Comparison of ENCODE assay signal across 16 mouse cellular contexts in the genomic region with DNA sequence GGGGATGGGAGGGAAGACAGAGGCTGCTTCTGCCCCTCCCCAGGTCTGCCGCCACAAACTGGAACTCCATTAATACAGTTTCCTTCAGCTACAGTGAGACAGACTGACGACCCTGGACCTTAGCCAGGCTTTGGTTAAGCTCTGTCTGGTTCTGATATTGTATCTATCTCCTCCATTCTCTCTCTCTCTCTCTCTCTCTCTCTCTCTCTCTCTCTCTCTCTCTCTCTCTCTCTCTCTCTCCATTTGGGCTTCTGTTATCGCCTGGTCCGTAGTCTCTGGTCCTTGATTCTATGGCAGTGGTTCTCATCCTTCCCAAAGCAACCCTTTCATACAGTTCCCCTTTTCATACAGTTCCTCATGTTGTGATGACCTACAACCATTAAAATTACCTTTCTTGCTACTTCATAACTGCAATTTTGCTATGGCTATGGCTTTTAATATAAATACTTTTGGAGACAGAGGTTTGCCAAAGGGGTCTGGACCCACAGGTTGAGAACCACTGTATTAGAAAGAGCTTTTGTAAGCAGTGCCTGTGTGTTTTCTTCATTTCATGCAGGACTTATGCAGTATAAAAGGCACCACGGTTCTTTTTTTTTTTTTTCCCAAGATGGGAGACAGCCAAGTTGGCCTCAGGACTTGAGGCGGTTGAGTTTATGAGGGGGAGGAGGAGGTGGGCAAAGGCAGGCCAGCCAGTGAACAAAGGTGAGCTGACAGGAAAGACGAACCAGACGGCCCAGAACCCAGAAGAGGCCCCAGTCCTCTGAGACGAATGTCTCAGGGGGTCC. TPM values are rescaled to one million over a fixed set of nuclear protein-coding genes. Genes with fewer than 3 reads are reported as not detected.
DNase-seq lines count a peak whose midpoint lies in the region; ATAC-seq and TF ChIP-seq lines count a peak whose summit lies in the region.
"Had no signal": no experiment of that assay in that cellular context is flagged by ENCODE, and none has a peak within 500 bp of the region (broad histone marks: within the 10 kb centered on the region; RNA-seq: fewer than 3 reads in every experiment).

No protein-coding gene starts in this region.

- no peak overlapping the region for H3K4me2 ChIP-seq in intestine, embryonic 14.5 days (ENCODE audit: low read length)
- H3K4me2 ChIP-seq in intestine, postnatal 0 days (replicated peaks; ENCODE audit: low read depth), result no peak overlapping the region
- H3K4me2 ChIP-seq in embryonic facial prominence, embryonic 13.5 days, result no peak overlapping the region
- H3K4me2 ChIP-seq in liver, embryonic 13.5 days, result peak overlapping the region; percentile 44
- H3K4me2 ChIP-seq: heart, embryonic 15.5 days; limb, embryonic 12.5 days had no signal

- DNase-seq in intestine, embryonic 14.5 days (ENCODE audit: low spot score), result no peak
- DNase-seq in MEL (ENCODE audit: low read depth, low spot score), result peak; percentile 93
- DNase-seq in liver, embryonic 13.5 days, result no peak
- no peak for DNase-seq in right cerebral cortex, postnatal 36 days (ENCODE audit: low spot score in 2 of 2)
- no peak for DNase-seq in kidney, postnatal 36 days
- DNase-seq in urinary bladder, postnatal 36 days (ENCODE audit: low spot score in 2 of 2), result no peak
- DNase-seq: cerebellum, postnatal 14 days; forebrain, postnatal 0 days; kidney, postnatal 10 days; lung, postnatal 14 days had no signal

- no peaks in the 10 kb centered on the region for H3K36me3 ChIP-seq in intestine, embryonic 14.5 days (ENCODE audit: control insufficient read depth, insufficient read depth, low read length)
- H3K36me3 ChIP-seq in intestine, postnatal 0 days (ENCODE audit: control insufficient read depth, insufficient read depth), result no peaks in the 10 kb centered on the region
- H3K36me3 ChIP-seq in MEL (ENCODE audit: control insufficient read depth in 1 of 2, insufficient read depth in 2 of 2, low read length in 2 of 2), result peaks cover 0 to 31% of the 10 kb centered on the region in 2 experiments; a peak in 2 of 4 replicates
- H3K36me3 ChIP-seq in embryonic facial prominence, embryonic 13.5 days, result no peaks in the 10 kb centered on the region
- no peaks in the 10 kb centered on the region for H3K36me3 ChIP-seq in liver, embryonic 13.5 days
- H3K36me3 ChIP-seq: heart, embryonic 15.5 days; limb, embryonic 12.5 days had no signal

- no peak for TF ChIP-seq POLR2A in MEL (IDR thresholded peaks at IDR 0.05; ENCODE audit: control insufficient read depth in 1 of 2, insufficient read depth in 1 of 2, low read depth in 1 of 2, low read length in 2 of 2, poor library complexity in 1 of 2)

- no peak overlapping the region for H3K9ac ChIP-seq in intestine, embryonic 14.5 days (ENCODE audit: low read length)
- H3K9ac ChIP-seq in intestine, postnatal 0 days (ENCODE audit: low read depth, low read length), result no peak overlapping the region
- peak overlapping the region; percentile 60 for H3K9ac ChIP-seq in MEL (ENCODE audit: control insufficient read depth, low read depth, low read length, poor library complexity, severe bottlenecking)
- H3K9ac ChIP-seq in embryonic facial prominence, embryonic 13.5 days, result no peak overlapping the region
- peak overlapping the region; percentile 15; the same call in 1 of the 2 replicates for H3K9ac ChIP-seq in liver, embryonic 13.5 days
- H3K9ac ChIP-seq: forebrain, postnatal 0 days; heart, embryonic 15.5 days; limb, embryonic 12.5 days had no signal

- H3K4me3 ChIP-seq in intestine, embryonic 14.5 days (ENCODE audit: low read depth, low read length), result no peak overlapping the region
- H3K4me3 ChIP-seq in intestine, postnatal 0 days (ENCODE audit: low read depth, low read length), result no peak overlapping the region
- H3K4me3 ChIP-seq in MEL (ENCODE audit: control insufficient read depth in 1 of 2, insufficient read depth in 1 of 2, low read depth in 2 of 2, low read length in 2 of 2), result peak overlapping the region; percentile 30 to 50
- H3K4me3 ChIP-seq in embryonic facial prominence, embryonic 13.5 days, result no peak overlapping the region
- no peak overlapping the region for H3K4me3 ChIP-seq in liver, embryonic 13.5 days (replicated peaks)
- H3K4me3 ChIP-seq: heart, embryonic 15.5 days; limb, embryonic 12.5 days had no signal

- TF ChIP-seq EP300 in MEL (IDR thresholded peaks at IDR 0.05; ENCODE audit: low read depth in 1 of 2, low read length in 2 of 2), result peak; percentile 98

- ATAC-seq in intestine, embryonic 14.5 days (replicated peaks; ENCODE audit: low FRiP score, low TSS enrichment, low read depth), result no peak
- ATAC-seq in intestine, postnatal 0 days, result no peak
- no peak for ATAC-seq in embryonic facial prominence, embryonic 13.5 days (ENCODE audit: insufficient number of reproducible peaks, insufficient read depth, low FRiP score, low TSS enrichment, low read depth)
- ATAC-seq in liver, embryonic 13.5 days (ENCODE audit: low read depth), result peak; percentile 38
- ATAC-seq: inflammation-experienced regulatory T-cells, adult 6 months; Patski had no signal

- no peaks in the 10 kb centered on the region for H3K9me3 ChIP-seq in intestine, embryonic 14.5 days (ENCODE audit: control insufficient read depth, low read length)
- no peaks in the 10 kb centered on the region for H3K9me3 ChIP-seq in intestine, postnatal 0 days (ENCODE audit: control insufficient read depth)
- no peaks in the 10 kb centered on the region for H3K9me3 ChIP-seq in MEL (replicated peaks; ENCODE audit: insufficient read depth, low read length)
- H3K9me3 ChIP-seq in embryonic facial prominence, embryonic 13.5 days, result no peaks in the 10 kb centered on the region
- no peaks in the 10 kb centered on the region for H3K9me3 ChIP-seq in liver, embryonic 13.5 days (replicated peaks)
- H3K9me3 ChIP-seq: heart, embryonic 15.5 days; limb, embryonic 12.5 days had no signal

- no peaks in the 10 kb centered on the region for H3K27me3 ChIP-seq in intestine, embryonic 14.5 days (replicated peaks; ENCODE audit: control insufficient read depth, insufficient read depth, low read length)
- no peaks in the 10 kb centered on the region for H3K27me3 ChIP-seq in intestine, postnatal 0 days (replicated peaks; ENCODE audit: control insufficient read depth, insufficient read depth, low read length)
- no peaks in the 10 kb centered on the region for H3K27me3 ChIP-seq in MEL (ENCODE audit: control insufficient read depth in 1 of 2, insufficient read depth in 2 of 2, low read length in 2 of 2)
- no peaks in the 10 kb centered on the region for H3K27me3 ChIP-seq in embryonic facial prominence, embryonic 13.5 days
- H3K27me3 ChIP-seq in liver, embryonic 13.5 days, result no peaks in the 10 kb centered on the region
- H3K27me3 ChIP-seq: heart, embryonic 15.5 days; limb, embryonic 12.5 days; Patski had no signal

- no peaks in the 10 kb centered on the region for H3K79me2 ChIP-seq in MEL (ENCODE audit: control insufficient read depth, insufficient read depth, low read length, poor library complexity)

- WGBS in intestine, embryonic 14.5 days, result 44% methylated on average over 9 of the region's 9 CpGs
- 44% methylated on average over 9 of the region's 9 CpGs for WGBS in intestine, postnatal 0 days
- WGBS in embryonic facial prominence, embryonic 13.5 days, result 45% methylated on average over 9 of the region's 9 CpGs
- 27% methylated on average over 9 of the region's 9 CpGs for WGBS in liver, embryonic 13.5 days (ENCODE audit: insufficient replicate concordance)

- H3K4me1 ChIP-seq in intestine, embryonic 14.5 days (replicated peaks; ENCODE audit: control insufficient read depth, insufficient read depth, low read length), result peaks cover 27% of the 10 kb centered on the region
- H3K4me1 ChIP-seq in intestine, postnatal 0 days (replicated peaks; ENCODE audit: control insufficient read depth, insufficient read depth, low read length), result peaks cover 6% of the 10 kb centered on the region; the same call in 1 of the 2 replicates
- peaks cover 15 to 41% of the 10 kb centered on the region in 2 experiments for H3K4me1 ChIP-seq in MEL (ENCODE audit: control insufficient read depth in 1 of 2, insufficient read depth in 2 of 2, low read length in 2 of 2)
- peaks cover 50% of the 10 kb centered on the region for H3K4me1 ChIP-seq in embryonic facial prominence, embryonic 13.5 days
- peaks cover 48% of the 10 kb centered on the region for H3K4me1 ChIP-seq in liver, embryonic 13.5 days (replicated peaks)

- no peak for TF ChIP-seq RAD21 in MEL (IDR thresholded peaks at IDR 0.05; ENCODE audit: low read depth, low read length)

- TF ChIP-seq CTCF in intestine, postnatal 0 days (IDR thresholded peaks at IDR 0.05; ENCODE audit: low read depth), result no peak
- TF ChIP-seq CTCF in MEL (IDR thresholded peaks at IDR 0.05 in 2 of 3, conservative IDR thresholded peaks at IDR 0.05 in 1 of 3; ENCODE audit: control insufficient read depth in 1 of 3, insufficient read depth in 1 of 3, low read depth in 2 of 3, low read length in 3 of 3, poor library complexity in 1 of 3, severe bottlenecking in 1 of 3), result no peak

- peak overlapping the region; percentile 60; the same call in 1 of the 2 replicates for H3K27ac ChIP-seq in intestine, embryonic 14.5 days (ENCODE audit: low read depth)
- H3K27ac ChIP-seq in intestine, postnatal 0 days (ENCODE audit: low read depth, low read length), result no peak overlapping the region
- H3K27ac ChIP-seq in MEL (ENCODE audit: control insufficient read depth, low read depth, low read length), result peak overlapping the region; percentile 78
- H3K27ac ChIP-seq in embryonic facial prominence, embryonic 13.5 days, result peak overlapping the region; percentile 30
- peak overlapping the region; percentile 47; the same call in 1 of the 2 replicates for H3K27ac ChIP-seq in liver, embryonic 13.5 days
- H3K27ac ChIP-seq: heart, embryonic 15.5 days; limb, embryonic 12.5 days had no signal

RNA-seq across cellular contexts. Expression of a gene that starts 7.3 kb away (rescaled TPM):
- polyA plus RNA-seq in intestine, embryonic 14.5 days (2014; fragmentation: Nextera tagmentation; extraction: Ambion mirVana), result 3.5 and 3.6 TPM in 2 replicates
- 13.8 and 16.1 TPM in 2 replicates for polyA plus RNA-seq in intestine, postnatal 0 days (2015; fragmentation: Nextera tagmentation; extraction: Ambion mirVana)
- total RNA-seq in MEL (2012; rRNA removed), result 2.7 and 4.1 TPM in 2 replicates
- polyA plus RNA-seq in MEL (2012; ENCODE audit: insufficient read depth in 1 of 2, insufficient read length in 2 of 2, low read depth in 1 of 2, low replicate concordance in 2 of 2, missing spikeins in 1 of 2), result 10 to 100 TPM in 1 of 2 experiments, not detected in 1; 17.0 TPM
- polyA plus RNA-seq in embryonic facial prominence, embryonic 13.5 days (2015; fragmentation: Nextera tagmentation; extraction: Ambion mirVana), result 1.8 and 2.0 TPM in 2 replicates
- polyA plus RNA-seq in liver, embryonic 13.5 days (2015; fragmentation: Nextera tagmentation; extraction: Ambion mirVana), result 1.5 and 1.8 TPM in 2 replicates

RNA-seq across cellular contexts. Expression of a gene that starts 34.5 kb away (rescaled TPM):
- 12.5 and 14.0 TPM in 2 replicates for polyA plus RNA-seq in intestine, embryonic 14.5 days (2014; fragmentation: Nextera tagmentation; extraction: Ambion mirVana)
- 14.9 and 15.6 TPM in 2 replicates for polyA plus RNA-seq in intestine, postnatal 0 days (2015; fragmentation: Nextera tagmentation; extraction: Ambion mirVana)
- total RNA-seq in MEL (2012; rRNA removed), result 20.0 and 22.6 TPM in 2 replicates
- polyA plus RNA-seq in MEL (2012; ENCODE audit: insufficient read depth in 1 of 2, insufficient read length in 2 of 2, low read depth in 1 of 2, low replicate concordance in 2 of 2, missing spikeins in 1 of 2), result 10 to 100 TPM in 1 of 2 experiments, not detected in 1; 43.3 TPM
- polyA plus RNA-seq in embryonic facial prominence, embryonic 13.5 days (2015; fragmentation: Nextera tagmentation; extraction: Ambion mirVana), result 16.6 and 17.3 TPM in 2 replicates
- polyA plus RNA-seq in liver, embryonic 13.5 days (2015; fragmentation: Nextera tagmentation; extraction: Ambion mirVana), result 8.8 and 9.1 TPM in 2 replicates

Comparison
In these comparisons a context has a peak if more than half of its experiments do, and no peak if none do; other contexts are left out.
1. H3K4me3 ChIP-seq: peak in MEL (2 of 2); none in intestine, embryonic 14.5 days (single experiment), intestine, postnatal 0 days (single experiment), embryonic facial prominence, embryonic 13.5 days (single experiment) and liver, embryonic 13.5 days (single experiment).
2. H3K9ac ChIP-seq: peak in MEL (single experiment) and liver, embryonic 13.5 days (single experiment); none in intestine, embryonic 14.5 days (single experiment), intestine, postnatal 0 days (single experiment) and embryonic facial prominence, embryonic 13.5 days (single experiment).